In the genomic region with DNA sequence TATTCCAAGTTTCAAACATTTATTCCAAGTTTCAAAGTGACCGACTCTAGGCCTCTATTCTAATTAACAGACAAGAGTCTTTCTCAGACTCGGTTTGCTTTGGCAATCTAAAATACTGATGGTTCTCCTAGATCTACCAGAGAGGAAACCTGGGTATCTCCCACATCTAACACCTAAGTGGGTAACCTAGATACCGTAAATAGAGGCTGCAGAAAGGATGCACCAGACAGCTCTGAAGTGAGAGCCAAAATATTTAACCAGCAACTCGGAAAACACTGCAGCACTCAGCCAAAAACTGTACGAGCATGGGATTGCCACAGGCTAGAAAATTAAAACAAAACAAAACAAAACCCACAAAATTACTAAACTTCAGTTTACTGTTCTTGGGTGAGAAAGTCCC, we compare ENCODE assay signal across 17 mouse cellular contexts.
"Had no signal": no experiment of that assay in that cellular context is flagged by ENCODE, and none has a peak within 500 bp of the region (broad histone marks: within the 10 kb centered on the region; RNA-seq: fewer than 3 reads in every experiment).

No protein-coding gene starts in this region.

- H3K27me3 ChIP-seq: megakaryocyte, embryonic 14.5 days; midbrain, embryonic 15.5 days; neural tube, embryonic 15.5 days had no signal

- H3K4me3 ChIP-seq: layer of hippocampus, adult 2 months; limb, embryonic 13.5 days; liver, embryonic 15.5 days; midbrain, embryonic 15.5 days; neural tube, embryonic 15.5 days had no signal

- H3K36me3 ChIP-seq: limb, embryonic 13.5 days; liver, embryonic 15.5 days; midbrain, embryonic 15.5 days; neural tube, embryonic 15.5 days had no signal

- H3K9ac ChIP-seq: limb, embryonic 13.5 days; liver, embryonic 15.5 days; lung, embryonic 14.5 days; midbrain, embryonic 15.5 days; neural tube, embryonic 15.5 days had no signal

- H3K27ac ChIP-seq: layer of hippocampus, adult 2 months; limb, embryonic 13.5 days; liver, embryonic 15.5 days; midbrain, embryonic 15.5 days; neural tube, embryonic 15.5 days had no signal

- ATAC-seq: midbrain, embryonic 15.5 days had no signal

- H3K9me3 ChIP-seq: limb, embryonic 13.5 days; liver, embryonic 15.5 days; megakaryocyte, embryonic 14.5 days; midbrain, embryonic 15.5 days; neural tube, embryonic 15.5 days had no signal

- H3K4me2 ChIP-seq: limb, embryonic 13.5 days; liver, embryonic 15.5 days; lung, embryonic 14.5 days; midbrain, embryonic 11.5 days; midbrain, embryonic 15.5 days; neural tube, embryonic 15.5 days had no signal

- DNase-seq: kidney, postnatal 10 days; kidney, postnatal 4 days; left cerebral cortex, postnatal 4 days; lung, embryonic 14.5 days; lung, postnatal 10 days; lung, postnatal 4 days; right cerebral cortex, postnatal 4 days; spleen, adult 18-20 months; thymus, adult 18-20 months; thymus, postnatal 36 days had no signal
